Mouse (Mus musculus) fibroblast of lung, adult 2 months (primary cell): Measurements from ENCODE around the gene Sh3d21.

Source experiments
- DNase-seq: peaks from one replicate; pipeline ENCODE4 v3.0.0-alpha.2; 2011; ENCODE audit warnings: low read depth

The Sh3d21 gene

DNA sequence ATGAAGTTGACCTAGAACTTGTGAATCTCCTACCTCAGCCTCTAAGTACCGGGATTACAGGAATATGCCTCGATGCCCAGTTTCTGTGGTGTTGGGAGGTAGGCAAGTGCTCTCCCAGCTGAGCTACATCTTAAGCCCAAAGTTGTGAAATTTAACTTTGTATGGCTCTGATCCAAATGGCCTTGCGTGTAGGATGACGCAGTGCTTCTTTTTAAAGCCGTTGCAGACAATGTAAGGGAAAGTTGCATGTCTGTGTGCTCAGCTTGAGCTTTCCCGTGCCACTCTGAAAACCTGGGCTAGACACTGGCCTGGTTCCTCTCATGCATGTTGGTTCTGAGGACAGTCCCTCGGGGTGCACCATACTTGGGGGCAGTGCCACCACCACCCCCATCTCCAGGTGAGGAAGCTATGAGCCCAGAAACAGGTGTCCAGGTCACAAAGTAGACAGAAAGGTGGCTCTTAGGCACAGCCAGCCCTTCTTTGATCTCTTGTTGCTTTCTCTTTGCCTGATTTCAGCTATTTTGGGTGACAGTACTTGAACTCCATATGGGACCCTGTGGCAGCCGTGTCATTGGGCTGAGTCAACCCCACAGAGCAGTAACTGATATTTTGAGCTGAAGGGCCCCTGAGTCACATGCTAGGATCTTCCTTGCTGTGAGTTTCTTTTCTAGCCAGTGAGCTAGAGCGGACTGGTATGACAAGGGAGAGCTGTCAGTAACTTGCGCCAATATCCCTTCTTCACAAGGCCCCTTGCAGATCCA lies 53.5 kb downstream of the Sh3d21 start:
- no peak for DNase-seq

DNA sequence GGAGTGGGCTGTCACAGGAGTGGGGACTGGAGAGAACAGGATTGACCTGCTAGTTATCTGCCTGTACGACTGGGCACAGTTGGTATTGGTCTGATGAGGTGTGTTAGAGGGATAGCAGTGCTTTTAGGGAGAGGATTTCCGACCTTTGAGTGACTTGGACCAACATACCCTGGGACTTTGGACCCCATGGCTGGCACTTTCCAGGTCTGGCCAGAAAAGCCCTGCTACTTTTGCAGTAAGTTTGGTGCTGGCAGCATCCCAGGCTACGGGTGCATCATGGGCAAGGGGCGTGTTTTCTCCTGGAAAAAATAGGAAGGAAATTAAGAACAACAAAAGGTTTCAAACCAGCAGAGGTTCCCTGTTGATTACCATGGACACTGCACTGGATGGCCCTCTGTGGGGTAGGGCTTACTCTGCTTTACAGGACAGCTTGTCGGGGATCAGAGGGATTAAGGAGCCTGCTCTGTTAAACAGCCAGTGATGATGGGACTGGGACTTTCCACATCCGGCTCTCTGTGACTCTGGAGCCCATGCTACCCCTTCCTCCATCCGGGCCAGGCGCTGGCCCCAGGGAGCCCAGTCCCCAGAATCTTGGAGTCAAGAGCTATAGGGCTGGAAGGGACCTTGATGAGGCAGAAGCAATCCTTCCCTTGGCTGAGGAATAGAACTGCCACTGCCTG lies 55.1 kb downstream of the Sh3d21 start:
- DNase-seq, result no peak

DNA sequence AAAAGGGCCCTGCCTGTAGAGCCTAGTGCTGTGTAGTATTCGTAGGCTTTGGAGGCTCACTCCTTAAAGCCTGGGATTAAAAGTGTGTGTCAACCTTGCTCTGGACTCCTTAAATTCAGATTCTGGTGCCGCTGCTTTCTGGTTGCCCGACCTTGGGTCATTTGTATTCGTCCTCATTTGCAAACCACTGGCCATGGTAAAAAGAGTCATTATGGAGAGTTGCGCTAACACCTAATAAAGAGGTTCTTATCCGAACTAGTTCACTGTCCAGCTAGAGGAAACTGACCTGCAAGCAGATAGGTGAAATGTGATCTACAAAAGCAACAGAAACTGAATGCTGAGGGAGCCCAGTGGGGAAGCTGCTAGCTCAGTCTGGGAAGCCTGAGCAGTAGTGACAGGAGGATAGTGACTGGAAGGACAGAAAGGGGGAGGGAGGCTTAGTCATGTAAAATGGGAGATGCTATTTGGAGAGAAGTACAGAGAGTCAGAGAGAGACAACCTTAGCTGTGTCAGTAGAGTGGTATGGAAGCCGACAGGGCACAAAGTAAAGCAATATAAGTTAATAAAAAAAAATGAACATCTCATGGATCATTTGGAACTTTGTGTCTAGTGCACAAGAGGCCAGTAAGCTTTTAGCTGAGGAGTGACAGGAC lies 58.0 kb downstream of the Sh3d21 start:
- no peak for DNase-seq

DNA sequence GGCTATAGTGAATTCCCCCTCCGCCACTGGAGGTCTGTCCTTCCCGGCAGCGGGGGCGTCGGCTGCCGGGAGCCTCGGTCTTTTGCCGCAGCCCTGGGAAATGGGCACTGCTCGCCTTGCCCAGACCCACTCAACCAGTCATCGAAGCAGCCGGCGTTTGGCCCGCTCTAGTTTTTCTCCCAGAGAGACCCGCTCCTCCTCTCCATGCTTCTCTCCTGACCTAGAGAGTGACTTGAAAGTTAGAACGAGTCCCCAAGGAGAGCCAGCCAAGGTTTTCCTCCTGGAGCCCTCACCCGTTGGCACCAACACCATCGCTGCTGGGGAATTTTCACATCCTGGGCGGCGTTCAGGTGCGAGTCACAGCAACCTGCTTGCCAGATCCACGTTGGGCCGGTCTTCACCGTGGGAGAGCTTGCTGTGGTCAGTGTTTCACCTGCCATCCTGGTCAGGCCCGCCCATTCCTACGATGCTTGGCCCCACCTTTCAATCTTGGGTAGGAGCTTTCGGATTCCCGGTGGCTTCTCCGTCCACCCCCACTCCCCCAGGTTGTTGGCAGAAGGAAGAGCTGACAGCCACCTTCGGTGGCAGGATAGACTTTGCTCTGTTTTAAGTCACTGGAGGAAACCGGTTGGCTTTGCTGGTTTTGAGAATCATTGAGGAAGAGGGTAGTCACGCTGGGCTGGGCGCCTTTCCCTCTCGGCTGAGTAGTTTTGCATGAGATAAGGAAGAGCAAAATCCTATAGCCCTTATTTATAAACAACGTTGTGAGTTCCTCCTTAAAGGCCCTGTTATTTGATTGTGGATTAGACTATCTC lies 58.8 kb downstream of the Sh3d21 start:
- DNase-seq, result no peak

DNA sequence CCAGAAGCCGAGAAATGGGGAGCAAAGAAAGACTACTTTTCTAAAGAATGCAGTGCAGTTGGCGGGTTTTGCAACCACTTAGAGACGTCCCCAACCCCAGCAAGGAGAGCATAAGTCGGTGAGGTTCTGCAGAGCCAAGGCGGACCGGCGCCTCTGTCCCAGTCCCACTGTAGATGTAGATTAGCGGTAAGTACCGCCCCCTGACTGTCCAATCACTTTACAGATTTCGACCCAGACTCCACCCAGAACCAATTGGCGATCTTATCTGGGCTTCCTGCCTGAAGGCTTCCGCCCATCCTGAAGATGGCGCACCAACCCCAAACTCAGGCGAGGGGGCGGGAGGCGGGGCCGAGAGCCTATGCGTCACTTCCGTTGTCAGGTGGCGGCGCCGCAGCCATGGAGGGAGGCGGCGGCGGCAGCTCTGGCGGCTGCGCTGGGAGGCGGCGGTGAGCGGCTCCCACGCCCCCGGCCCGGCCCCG lies 59.7 kb downstream of the Sh3d21 start, which contains the start of gene Stk40:
TSS of gene Stk40 (plus strand) at position 368 of the 479 bp plus-strand sequence.
- peak; percentile 94 for DNase-seq

DNA sequence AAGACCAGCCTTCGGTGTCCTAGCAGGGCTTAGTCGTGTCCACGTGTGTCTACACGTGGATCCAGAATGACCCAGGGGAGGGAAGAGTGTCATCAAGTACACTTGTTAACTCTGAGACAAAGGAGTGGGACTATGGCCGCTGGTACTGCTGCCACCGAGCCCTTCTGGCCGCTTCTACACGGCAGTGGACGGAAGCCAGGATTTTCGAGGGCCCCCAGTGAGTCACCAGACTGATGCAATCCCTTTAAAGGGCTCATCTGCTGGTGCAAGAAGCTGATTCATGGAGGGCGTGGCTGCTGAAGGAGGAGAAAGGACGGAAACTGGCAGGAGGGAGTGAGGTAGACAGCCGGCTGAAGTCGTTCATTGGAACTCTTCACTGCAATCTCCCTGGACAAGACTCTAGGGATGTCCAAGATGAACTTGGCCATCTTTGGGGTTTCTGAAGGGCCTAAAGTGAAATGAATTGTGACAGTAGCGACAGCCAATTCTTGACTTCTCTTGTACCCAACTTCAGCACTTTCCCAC lies 60.2 kb downstream of the Sh3d21 start:
- peak; percentile 90 for DNase-seq

DNA sequence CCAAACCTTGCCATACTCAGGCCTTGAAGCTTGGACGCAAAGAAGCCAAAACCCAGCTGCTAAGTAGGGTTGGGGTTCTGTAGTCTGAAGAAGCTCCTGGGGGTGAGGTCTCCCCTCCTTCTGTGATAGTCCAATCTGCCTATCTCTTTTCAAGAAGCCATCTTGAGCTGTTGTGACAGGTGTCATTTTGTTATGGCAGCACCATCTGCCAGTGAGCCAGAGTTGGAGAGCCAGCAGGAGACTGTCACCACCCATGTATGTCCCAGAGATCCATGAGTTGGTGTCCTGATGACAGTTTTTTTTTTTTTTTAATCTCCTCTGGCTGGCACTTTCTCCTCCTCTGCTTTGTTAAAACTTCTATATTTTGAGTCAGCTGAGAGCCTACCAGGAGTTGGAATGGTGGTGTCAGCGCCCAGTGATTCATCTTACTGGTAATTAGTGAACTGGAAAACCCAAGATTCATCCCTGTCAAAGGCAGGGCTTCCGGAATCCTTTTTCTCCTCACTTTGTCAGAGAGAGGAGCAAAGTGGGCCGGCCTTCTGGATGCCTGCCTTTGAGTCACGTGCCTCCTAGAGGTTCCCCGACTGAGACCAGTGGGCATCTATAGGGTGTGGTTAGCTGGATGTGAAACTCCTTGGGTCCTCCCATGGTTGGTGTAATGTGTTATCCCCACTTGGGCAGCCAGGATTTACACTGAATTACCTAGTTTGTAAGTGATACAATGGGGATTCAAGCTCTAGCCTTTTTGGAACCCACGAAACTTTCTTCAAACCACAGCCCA lies 61.0 kb downstream of the Sh3d21 start:
- no peak for DNase-seq

DNA sequence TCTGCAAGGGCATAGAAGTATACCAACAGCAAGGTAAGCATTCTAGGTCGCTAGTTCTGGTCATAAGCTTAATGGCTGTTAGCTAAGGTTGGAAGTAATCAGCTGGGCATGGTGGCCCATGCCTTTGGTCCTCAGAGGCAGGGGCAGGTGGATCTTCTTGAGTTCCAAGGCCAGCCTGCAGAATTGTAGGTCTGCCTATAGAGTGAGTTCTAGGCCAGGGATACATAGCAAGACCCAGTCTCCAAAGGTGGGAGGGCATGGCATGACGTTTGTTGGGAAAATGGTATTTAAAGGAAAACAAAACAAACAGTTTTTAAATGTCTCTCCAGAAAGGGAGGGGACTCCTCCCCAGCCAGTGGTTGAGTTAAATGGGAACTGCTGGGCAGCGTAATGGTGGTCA lies 62.5 kb downstream of the Sh3d21 start:
- DNase-seq, result no peak
